Mouse (Mus musculus) MEL (cell line): ENCODE measurements around the gene Zfp280b. TPM values are rescaled to one million over a fixed set of nuclear protein-coding genes. Genes with fewer than 3 reads are reported as not detected.

Experiments
- DNase-seq: peaks from one replicate; pipeline ENCODE4 v3.0.0; 2011; ENCODE audit warnings: low read depth, low spot score
- H3K27ac ChIP-seq: 2 replicates; pipeline ENCODE4 v1.5.1; 2012; ENCODE audit warnings: low read depth, mild to moderate bottlenecking, control low read depth, low read length, moderate library complexity; ENCODE audit not compliant: control insufficient read depth
- H3K27me3 ChIP-seq, 2 experiments: fragments of 150-350 bp in 1 of 2; sonication (generic) in 1 of 2; 2 replicates each; pipeline ENCODE4 v1.6.1; 2012; ENCODE audit warnings: low read length in 2 of 2, mild to moderate bottlenecking in 2 of 2, improper control_type of control experiment in 1 of 2, moderate library complexity in 1 of 2; ENCODE audit not compliant: insufficient read depth in 2 of 2, control insufficient read depth in 1 of 2
- H3K36me3 ChIP-seq, 2 experiments: 2 replicates each; pipeline ENCODE4 v1.6.1; 2012 to 2014; ENCODE audit warnings: low read length in 2 of 2, improper control_type of control experiment in 1 of 2, inconsistent platforms in 1 of 2, mild to moderate bottlenecking in 1 of 2; ENCODE audit not compliant: insufficient read depth in 2 of 2, control insufficient read depth in 1 of 2
- H3K4me1 ChIP-seq, 2 experiments: fragments of 150-350 bp in 1 of 2; sonication (generic) in 1 of 2; 2 replicates each; pipeline ENCODE4 v1.6.1; 2012; ENCODE audit warnings: low read length in 2 of 2, improper control_type of control experiment in 1 of 2, mild to moderate bottlenecking in 1 of 2; ENCODE audit not compliant: insufficient read depth in 2 of 2, control insufficient read depth in 1 of 2
- H3K4me3 ChIP-seq, 2 experiments: fragments of 150-350 bp in 1 of 2; sonication (generic) in 1 of 2; 2 replicates each; pipeline ENCODE4 v1.5.1; 2012; ENCODE audit warnings: low read depth in 2 of 2, low read length in 2 of 2, mild to moderate bottlenecking in 2 of 2, moderate library complexity in 2 of 2, control low read depth in 1 of 2, improper control_type of control experiment in 1 of 2; ENCODE audit not compliant: control insufficient read depth in 1 of 2, insufficient read depth in 1 of 2
- H3K79me2 ChIP-seq: 2 replicates; pipeline ENCODE4 v1.6.1; 2012; ENCODE audit warnings: mild to moderate bottlenecking, low read length, moderate library complexity; ENCODE audit not compliant: control insufficient read depth, poor library complexity, insufficient read depth
- H3K9ac ChIP-seq: 2 replicates; pipeline ENCODE4 v1.6.1; 2012; ENCODE audit warnings: low read depth, mild to moderate bottlenecking, control low read depth, low read length, moderate library complexity; ENCODE audit not compliant: control insufficient read depth, poor library complexity, severe bottlenecking
- H3K9me3 ChIP-seq: fragments of 150-350 bp; sonication (generic); replicated peaks from 2 replicates; pipeline ENCODE4 v1.6.1; 2012; ENCODE audit warnings: mild to moderate bottlenecking, low read length, improper control_type of control experiment, moderate library complexity; ENCODE audit not compliant: insufficient read depth
- ELF1 ChIP-seq: IDR thresholded peaks from 2 replicates; pipeline ENCODE4 v1.6.1; 2014; ENCODE audit warnings: low read depth, mild to moderate bottlenecking, inconsistent platforms, low read length, improper control_type of control experiment, moderate library complexity
- ETS1 ChIP-seq: IDR thresholded peaks from 2 replicates; pipeline ENCODE4 v1.6.1; 2012; ENCODE audit warnings: low read depth, mild to moderate bottlenecking, inconsistent platforms, low read length, improper control_type of control experiment, moderate library complexity
- GABPA ChIP-seq: IDR thresholded peaks from 2 replicates; pipeline ENCODE4 v1.6.1; 2012; ENCODE audit warnings: low read depth, mild to moderate bottlenecking, inconsistent platforms, low read length, improper control_type of control experiment, moderate library complexity
- GATA1 ChIP-seq: IDR thresholded peaks from 2 replicates; pipeline ENCODE4 v1.6.1; 2011; ENCODE audit warnings: low read depth, low read length, improper control_type of control experiment
- HCFC1 ChIP-seq: IDR thresholded peaks from 2 replicates; pipeline ENCODE4 v1.6.1; 2012; ENCODE audit warnings: low read depth, mild to moderate bottlenecking, inconsistent platforms, low read length, improper control_type of control experiment, moderate library complexity
- JUND ChIP-seq: IDR thresholded peaks from 2 replicates; pipeline ENCODE4 v1.6.1; 2011; ENCODE audit warnings: low read depth, mild to moderate bottlenecking, improper control_type of control experiment, low read length
- KAT2A ChIP-seq: conservative IDR thresholded peaks from 2 replicates; pipeline ENCODE4 v1.6.1; 2012; ENCODE audit warnings: low read depth, low read length, improper control_type of control experiment, inconsistent platforms
- MAFK ChIP-seq: IDR thresholded peaks from 2 replicates; pipeline ENCODE4 v1.6.1; 2011; ENCODE audit warnings: low read depth, mild to moderate bottlenecking, low read length, improper control_type of control experiment, borderline replicate concordance
- MAX ChIP-seq: IDR thresholded peaks from 2 replicates; pipeline ENCODE4 v1.6.1; 2011; ENCODE audit warnings: low read length, improper control_type of control experiment
- MAZ ChIP-seq: IDR thresholded peaks from 2 replicates; pipeline ENCODE4 v1.6.1; 2012; ENCODE audit warnings: low read depth, mild to moderate bottlenecking, inconsistent platforms, low read length, improper control_type of control experiment
- MXI1 ChIP-seq: IDR thresholded peaks from 2 replicates; pipeline ENCODE4 v1.6.1; 2011; ENCODE audit warnings: mild to moderate bottlenecking, low read depth, low read length, improper control_type of control experiment
- MYC ChIP-seq: IDR thresholded peaks from 2 replicates; pipeline ENCODE4 v1.6.1; 2011; ENCODE audit warnings: low read depth, mild to moderate bottlenecking, low read length, improper control_type of control experiment, moderate library complexity
- POLR2AphosphoS2 ChIP-seq: IDR thresholded peaks from 2 replicates; pipeline ENCODE4 v1.6.1; 2011; ENCODE audit warnings: low read length, improper control_type of control experiment
- POLR2AphosphoS5 ChIP-seq: IDR thresholded peaks from 2 replicates; pipeline ENCODE4 v1.6.1; 2012; ENCODE audit warnings: low read depth, borderline replicate concordance, mild to moderate bottlenecking, inconsistent platforms, low read length, moderate library complexity, mixed read lengths
- RAD21 ChIP-seq: IDR thresholded peaks from 2 replicates; pipeline ENCODE4 v1.6.1; 2011; ENCODE audit warnings: mild to moderate bottlenecking, low read depth, low read length, improper control_type of control experiment
- SIN3A ChIP-seq: IDR thresholded peaks from 2 replicates; pipeline ENCODE4 v1.6.1; 2012; ENCODE audit warnings: low read length, improper control_type of control experiment, inconsistent platforms
- TAL1 ChIP-seq: IDR thresholded peaks from 2 replicates; pipeline ENCODE4 v1.6.1; 2012; ENCODE audit warnings: mild to moderate bottlenecking, inconsistent platforms, low read length, moderate library complexity, mixed read lengths
- TBP ChIP-seq: IDR thresholded peaks from 2 replicates; pipeline ENCODE4 v1.8.0; 2011; ENCODE audit warnings: low read depth, low read length, improper control_type of control experiment
- ZKSCAN1 ChIP-seq: IDR thresholded peaks from 2 replicates; pipeline ENCODE4 v1.6.1; 2012; ENCODE audit warnings: low read depth, mild to moderate bottlenecking, inconsistent platforms, low read length, improper control_type of control experiment, moderate library complexity
- ZNF384 ChIP-seq: IDR thresholded peaks from 2 replicates; pipeline ENCODE4 v1.6.1; 2012; ENCODE audit warnings: low read depth, mild to moderate bottlenecking, inconsistent platforms, low read length, improper control_type of control experiment
- polyA plus RNA-seq, 2 experiments: library from polyadenylated mRNA; stranded (reverse) in 1 of 2; unstranded in 1 of 2; fragments of >175 nt in 1 of 2; fragments of >200 nt in 1 of 2; gene quantifications; 2 replicates each; pipeline versions ENCODE4 v1.2.1 to v1.2.4; 2012; ENCODE audit warnings: low replicate concordance in 2 of 2, low read depth in 1 of 2; ENCODE audit not compliant: insufficient read length in 2 of 2, insufficient read depth in 1 of 2, missing spikeins in 1 of 2
- total RNA-seq: library from RNA; depleted of rRNA; stranded (reverse); fragments of 300-350 nt; gene quantifications from 2 replicates; pipeline ENCODE4 v1.2.3, GENCODE M21; 2012

The Zfp280b gene
- total and polyA plus RNA-seq, 3 experiments = 7.9 to 18.6 TPM; not detected in 1

DNA sequence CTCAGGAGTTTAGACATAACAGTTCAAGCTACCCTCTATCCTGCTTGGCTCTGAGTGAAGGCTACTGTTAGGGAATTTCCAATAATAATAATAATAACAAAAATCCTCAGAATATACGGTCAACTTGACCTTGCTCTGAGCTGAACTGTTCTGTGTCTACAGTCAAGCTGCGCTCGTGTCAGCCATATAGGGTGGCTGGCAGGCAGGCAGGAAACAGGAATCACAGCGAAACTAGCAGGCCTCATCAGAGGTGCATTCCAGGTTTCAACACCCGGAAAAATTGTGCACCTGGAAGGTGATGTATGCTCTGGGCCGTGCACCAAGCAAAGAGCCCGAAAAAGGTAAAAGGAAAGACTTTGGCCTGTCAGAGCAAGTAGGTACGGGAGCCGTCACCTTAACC, 4.1 kb upstream of the Zfp280b start:
- Histone ChIP-seq H3K4me3 (no peak overlapping the region), H3K9me3 (no peaks in the 10 kb centered on the region), H3K27ac (no peak overlapping the region), H3K79me2 (peaks cover 10% of the 10 kb centered on the region), H3K36me3 (peaks cover 0 to 3% of the 10 kb centered on the region in 2 experiments; a peak in 2 of 4 replicates), H3K27me3 (no peaks in the 10 kb centered on the region), H3K9ac (no peak overlapping the region), H3K4me1 (peaks cover 2 to 4% of the 10 kb centered on the region in 2 experiments; a peak in 2 of 4 replicates)
- TF ChIP-seq ELF1 = no peak
- no peak for TF ChIP-seq RAD21
- TF ChIP-seq ETS1 = no peak
- no peak for TF ChIP-seq MAFK
- no peak for DNase-seq

GRCm38 (mm10) chr10:76029276-76029675, 3.2 kb upstream of the Zfp280b start:
- no peaks in the 10 kb centered on the region for H3K27me3 ChIP-seq
- TF ChIP-seq SIN3A (no peak), MAFK (no peak), ETS1 (no peak), TBP (no peak), POLR2AphosphoS5 (no peak), MAZ (no peak), GABPA (no peak), POLR2AphosphoS2 (no peak), JUND (no peak), ZKSCAN1 (no peak), GATA1 (no peak), MYC (no peak)
- peaks cover 2 to 9% of the 10 kb centered on the region in 2 experiments for H3K4me1 ChIP-seq
- H3K79me2 ChIP-seq = peaks cover 18% of the 10 kb centered on the region
- H3K9me3 ChIP-seq = no peaks in the 10 kb centered on the region
- no peak overlapping the region for H3K9ac ChIP-seq
- DNase-seq = no peak
- no peak overlapping the region for H3K27ac ChIP-seq
- H3K36me3 ChIP-seq = peaks cover 0 to 12% of the 10 kb centered on the region in 2 experiments; a peak in 2 of 4 replicates
- H3K4me3 ChIP-seq = no peak overlapping the region

- no peak overlapping the region for H3K9ac ChIP-seq
Observed at GRCm38 (mm10) chr10:76030496-76030895, 2.0 kb upstream of the Zfp280b start.

More at GRCm38 (mm10) chr10:76030496-76030895, 2.0 kb upstream of the Zfp280b start:
- peaks cover 0 to 17% of the 10 kb centered on the region in 2 experiments; a peak in 2 of 4 replicates for H3K36me3 ChIP-seq
- DNase-seq = peak; percentile 26
- no peak overlapping the region for H3K4me3 ChIP-seq
- TF ChIP-seq TAL1 = no peak
- no peak for TF ChIP-seq HCFC1
- TF ChIP-seq KAT2A = no peak
- peak; percentile 46; the same call in 1 of the 2 replicates for TF ChIP-seq ZNF384
- TF ChIP-seq MAFK = no peak
- TF ChIP-seq MAX = no peak
- TF ChIP-seq MXI1 = no peak
- TF ChIP-seq, all 39 proteins: peak for 1
- no peaks in the 10 kb centered on the region for H3K9me3 ChIP-seq
- no peaks in the 10 kb centered on the region for H3K27me3 ChIP-seq
- peaks cover 25% of the 10 kb centered on the region for H3K79me2 ChIP-seq
- peaks cover 2 to 10% of the 10 kb centered on the region in 2 experiments for H3K4me1 ChIP-seq
- H3K27ac ChIP-seq = no peak overlapping the region
